Mouse (Mus musculus) CH12.LX (cell line): Measurements from ENCODE around the gene Samd13. TPM values are rescaled to one million over a fixed set of nuclear protein-coding genes. Genes with fewer than 3 reads are reported as not detected.

ENCODE experiments used
- DNase-seq: peaks from one replicate; pipeline ENCODE4 v3.0.0-alpha.2; 2013; ENCODE audit errors: extremely low read depth
- H3K27ac ChIP-seq: 2 replicates; pipeline ENCODE4 v1.5.1; 2012; ENCODE audit warnings: low read depth, mild to moderate bottlenecking, control low read depth, moderate library complexity; ENCODE audit not compliant: insufficient read depth
- H3K27me3 ChIP-seq: replicated peaks from 2 replicates; pipeline ENCODE3; 2012; ENCODE audit warnings: inconsistent platforms
- H3K36me3 ChIP-seq, 2 experiments: replicated peaks in 1 of 2; 2 replicates each; pipeline versions ENCODE3 to v1.6.1; 2012; ENCODE audit warnings: inconsistent platforms in 1 of 2, low read length in 1 of 2, mild to moderate bottlenecking in 1 of 2, mixed read lengths in 1 of 2, moderate library complexity in 1 of 2; ENCODE audit not compliant: control insufficient read depth in 1 of 2, insufficient read depth in 1 of 2
- H3K4me1 ChIP-seq, 2 experiments: 2 replicates each; pipeline ENCODE4 v1.6.1; 2012; ENCODE audit warnings: inconsistent platforms in 1 of 2, moderate library complexity in 1 of 2; ENCODE audit not compliant: insufficient read depth in 2 of 2, control insufficient read depth in 1 of 2
- H3K4me2 ChIP-seq: 2 replicates; pipeline ENCODE4 v1.6.1; 2012; ENCODE audit warnings: low read depth, mild to moderate bottlenecking, control low read depth; ENCODE audit not compliant: poor library complexity, insufficient read depth, severe bottlenecking
- H3K4me3 ChIP-seq, 3 experiments: fragments of 150-350 bp in 1 of 3; sonication (generic) in 1 of 3; replicated peaks in 1 of 3; 2 replicates each; pipeline versions ENCODE3 to v1.5.1; 2011 to 2012; ENCODE audit warnings: low read depth in 2 of 3, low read length in 2 of 3, mild to moderate bottlenecking in 2 of 3, moderate library complexity in 2 of 3, control low read depth in 1 of 3, improper control_type of control experiment in 1 of 3, inconsistent platforms in 1 of 3, mixed read lengths in 1 of 3; ENCODE audit not compliant: poor library complexity in 1 of 3
- H3K79me2 ChIP-seq: replicated peaks from 2 replicates; pipeline ENCODE4 v1.6.1; 2012; ENCODE audit warnings: mild to moderate bottlenecking, moderate library complexity; ENCODE audit not compliant: control insufficient read depth, poor library complexity, insufficient read depth, severe bottlenecking; ENCODE audit errors: extremely low read depth
- H3K9ac ChIP-seq: 2 replicates; pipeline ENCODE4 v1.6.1; 2012; ENCODE audit warnings: low read depth, mild to moderate bottlenecking, control low read depth, moderate library complexity; ENCODE audit not compliant: insufficient read depth
- H3K9me3 ChIP-seq: replicated peaks from 2 replicates; pipeline ENCODE3; 2012; ENCODE audit warnings: low read length, inconsistent platforms, mixed read lengths
- BHLHE40 ChIP-seq: IDR thresholded peaks from 2 replicates; pipeline ENCODE4 v1.6.1; 2011; ENCODE audit warnings: mild to moderate bottlenecking, low read depth, low read length, improper control_type of control experiment
- CHD1 ChIP-seq: IDR thresholded peaks from 2 replicates; pipeline ENCODE4 v1.6.1; 2012; ENCODE audit warnings: low read depth, low read length, improper control_type of control experiment, inconsistent platforms
- CHD2 ChIP-seq: IDR thresholded peaks from 2 replicates; pipeline ENCODE4 v1.6.1; 2011; ENCODE audit warnings: low read length, improper control_type of control experiment
- CTCF ChIP-seq, 2 experiments: IDR thresholded peaks in 1 of 2; conservative IDR thresholded peaks in 1 of 2; 2 replicates each; pipeline ENCODE4 v1.5.1; 2011 to 2012; ENCODE audit warnings: low read depth in 2 of 2, low read length in 2 of 2, improper control_type of control experiment in 1 of 2, inconsistent platforms in 1 of 2, mild to moderate bottlenecking in 1 of 2, moderate library complexity in 1 of 2
- E2F4 ChIP-seq: IDR thresholded peaks from 2 replicates; pipeline ENCODE4 v1.6.1; 2011; ENCODE audit warnings: low read depth, low read length, improper control_type of control experiment; ENCODE audit not compliant: insufficient replicate concordance
- EP300 ChIP-seq: IDR thresholded peaks from 2 replicates; pipeline ENCODE4 v1.6.1; 2011; ENCODE audit warnings: low read length, improper control_type of control experiment
- ETS1 ChIP-seq: conservative IDR thresholded peaks from 2 replicates; pipeline ENCODE4 v1.6.1; 2012; ENCODE audit warnings: low read depth, mild to moderate bottlenecking, inconsistent platforms, low read length, improper control_type of control experiment, moderate library complexity
- HCFC1 ChIP-seq: IDR thresholded peaks from 2 replicates; pipeline ENCODE4 v1.6.1; 2012; ENCODE audit warnings: low read depth, mild to moderate bottlenecking, inconsistent platforms, low read length, improper control_type of control experiment
- IRF4 ChIP-seq: IDR thresholded peaks from 2 replicates; pipeline ENCODE4 v1.6.1; 2014; ENCODE audit warnings: low read depth, mild to moderate bottlenecking, inconsistent platforms, low read length, improper control_type of control experiment
- JUND ChIP-seq: conservative IDR thresholded peaks from 2 replicates; pipeline ENCODE4 v1.6.1; 2011; ENCODE audit warnings: low read depth, low read length, improper control_type of control experiment
- KAT2A ChIP-seq: IDR thresholded peaks from 2 replicates; pipeline ENCODE4 v1.6.1; 2012; ENCODE audit warnings: low read length, improper control_type of control experiment, inconsistent platforms; ENCODE audit not compliant: insufficient replicate concordance
- NELFE ChIP-seq: IDR thresholded peaks from 2 replicates; pipeline ENCODE4 v1.6.1; 2011; ENCODE audit warnings: low read depth, low read length, improper control_type of control experiment
- PAX5 ChIP-seq: IDR thresholded peaks from 2 replicates; pipeline ENCODE4 v1.6.1; 2012; ENCODE audit warnings: low read length, inconsistent platforms, mixed read lengths
- POLR2A ChIP-seq: IDR thresholded peaks from 2 replicates; pipeline ENCODE4 v1.6.1; 2011; ENCODE audit warnings: low read depth, mild to moderate bottlenecking, improper control_type of control experiment, low read length
- RAD21 ChIP-seq: IDR thresholded peaks from 2 replicates; pipeline ENCODE4 v1.6.1; 2011; ENCODE audit warnings: low read depth, mild to moderate bottlenecking, low read length, improper control_type of control experiment, moderate library complexity
- RCOR1 ChIP-seq: conservative IDR thresholded peaks from 2 replicates; pipeline ENCODE4 v1.6.1; 2012; ENCODE audit warnings: low read depth, mild to moderate bottlenecking, inconsistent platforms, low read length, improper control_type of control experiment
- SIN3A ChIP-seq: IDR thresholded peaks from 2 replicates; pipeline ENCODE4 v1.6.1; 2012; ENCODE audit warnings: low read length, improper control_type of control experiment, inconsistent platforms
- SMC3 ChIP-seq: IDR thresholded peaks from 2 replicates; pipeline ENCODE4 v1.6.1; 2011; ENCODE audit warnings: low read depth, low read length, improper control_type of control experiment
- TBP ChIP-seq: conservative IDR thresholded peaks from 2 replicates; pipeline ENCODE4 v1.6.1; 2011; ENCODE audit warnings: low read depth, low read length, improper control_type of control experiment
- TCF12 ChIP-seq: IDR thresholded peaks from 2 replicates; pipeline ENCODE4 v1.6.1; 2014; ENCODE audit warnings: low read depth, mild to moderate bottlenecking, inconsistent platforms, low read length, improper control_type of control experiment
- UBTF ChIP-seq: IDR thresholded peaks from 2 replicates; pipeline ENCODE4 v1.6.1; 2012; ENCODE audit warnings: low read depth, mild to moderate bottlenecking, inconsistent platforms, low read length, improper control_type of control experiment, moderate library complexity
- USF1 ChIP-seq: IDR thresholded peaks from 2 replicates; pipeline ENCODE4 v1.6.1; 2014; ENCODE audit warnings: low read depth, mild to moderate bottlenecking, inconsistent platforms, low read length, improper control_type of control experiment
- USF2 ChIP-seq: conservative IDR thresholded peaks from 2 replicates; pipeline ENCODE4 v1.6.1; 2011; ENCODE audit warnings: low read depth, low read length, improper control_type of control experiment
- ZC3H11A ChIP-seq: IDR thresholded peaks from 2 replicates; pipeline ENCODE4 v1.6.1; 2012; ENCODE audit warnings: low read depth, mild to moderate bottlenecking, inconsistent platforms, low read length, improper control_type of control experiment
- ZKSCAN1 ChIP-seq: IDR thresholded peaks from 2 replicates; pipeline ENCODE4 v1.6.1; 2012; ENCODE audit warnings: low read depth, inconsistent platforms, low read length, improper control_type of control experiment, borderline replicate concordance
- ZNF384 ChIP-seq: IDR thresholded peaks from 2 replicates; pipeline ENCODE4 v1.6.1; 2012; ENCODE audit warnings: low read depth, low read length, improper control_type of control experiment, inconsistent platforms
- dilution Hi-C: fragments of 300-500 bp; cut with MboI; formaldehyde crosslinking; loops from 2 replicates; pipeline ENCODE4 v1.14.3; 2020; ENCODE audit warnings: low sequenced_read_pairs; ENCODE audit not compliant: extremely low pct_unique_long_range_greater_than_20kb, extremely low pct_ligation_motif_present
- in situ Hi-C: fragments of 300-500 bp; cut with MboI; formaldehyde crosslinking; loops from 3 replicates; pipeline ENCODE4 v1.14.3; 2019; ENCODE audit warnings: low sequenced_read_pairs, low pct_ligation_motif_present, low pct_unique_long_range_greater_than_20kb, mixed read lengths
- polyA plus RNA-seq: library from polyadenylated mRNA; unstranded; fragments of >175 nt; gene quantifications from 2 replicates; pipeline ENCODE4 v1.2.1, GENCODE M21; 2012; ENCODE audit warnings: low read depth; ENCODE audit not compliant: insufficient read length
- total RNA-seq, 2 experiments: library from RNA; depleted of rRNA; stranded (reverse); fragments of 300-350 nt in 1 of 2; fragments of >200 nt in 1 of 2; gene quantifications; 2 replicates each; pipeline ENCODE4 v1.2.3; 2012 to 2014

The Samd13 gene
- total and polyA plus RNA-seq, 3 experiments, result not detected

GRCm38 (mm10) chr3:146692547-146692946, 7.2 kb upstream of the Samd13 start:
- Histone ChIP-seq H3K4me3 (no peak overlapping the region), H3K27me3 (no peaks in the 10 kb centered on the region), H3K4me1 (peaks cover 4 to 6% of the 10 kb centered on the region in 2 experiments; a peak in 3 of 4 replicates), H3K9me3 (no peaks in the 10 kb centered on the region), H3K27ac (no peak overlapping the region), H3K36me3 (no peaks in the 10 kb centered on the region), H3K9ac (no peak overlapping the region), H3K4me2 (no peak overlapping the region), H3K79me2 (no peaks in the 10 kb centered on the region)
- no peak for DNase-seq
- TF ChIP-seq CTCF (conservative IDR thresholded peaks at IDR 0.05 in 1 of 2, IDR thresholded peaks at IDR 0.05 in 1 of 2; ENCODE audit: low read depth in 2 of 2, low read length in 2 of 2) (no peak), JUND (no peak), SIN3A (no peak), POLR2A (no peak), SMC3 (no peak), ZNF384 (no peak), ZKSCAN1 (no peak), RAD21 (no peak), ZC3H11A (no peak), BHLHE40 (no peak), PAX5 (no peak), USF1 (no peak), E2F4 (no peak), UBTF (no peak)
- dilution Hi-C loops, result no loop called here
- in situ Hi-C loops, result no loop called here

- Histone ChIP-seq H3K4me1 (peaks cover 0 to 6% of the 10 kb centered on the region in 2 experiments; a peak in 1 of 4 replicates), H3K4me3 (no peak overlapping the region), H3K4me2 (no peak overlapping the region), H3K27ac (no peak overlapping the region), H3K79me2 (no peaks in the 10 kb centered on the region), H3K9me3 (no peaks in the 10 kb centered on the region), H3K9ac (no peak overlapping the region), H3K36me3 (no peaks in the 10 kb centered on the region), H3K27me3 (no peaks in the 10 kb centered on the region)
- TF ChIP-seq RAD21, result no peak
- TF ChIP-seq BHLHE40, result no peak
- TF ChIP-seq TCF12, result no peak
- TF ChIP-seq UBTF, result no peak
- no peak for TF ChIP-seq ZC3H11A
- TF ChIP-seq POLR2A, result no peak
- no peak for TF ChIP-seq ETS1
- TF ChIP-seq RCOR1, result no peak
- TF ChIP-seq IRF4, result no peak
- TF ChIP-seq HCFC1, result no peak
- TF ChIP-seq EP300, result no peak
- no peak for TF ChIP-seq USF2
- no peak for TF ChIP-seq KAT2A
- TF ChIP-seq ZNF384, result no peak
- no peak for TF ChIP-seq CHD2
- TF ChIP-seq SIN3A, result no peak
- no peak for TF ChIP-seq TBP
- TF ChIP-seq CHD1, result no peak
- no peak for TF ChIP-seq ZKSCAN1
- TF ChIP-seq NELFE, result no peak
- DNase-seq, result no peak
- in situ Hi-C loops, result no loop called here
- dilution Hi-C loops, result no loop called here
Observed at GRCm38 (mm10) chr3:146687121-146687725, 1.8 kb upstream of the Samd13 start.
